25 mouse cellular contexts compared by ENCODE assay signal in the genomic region with DNA sequence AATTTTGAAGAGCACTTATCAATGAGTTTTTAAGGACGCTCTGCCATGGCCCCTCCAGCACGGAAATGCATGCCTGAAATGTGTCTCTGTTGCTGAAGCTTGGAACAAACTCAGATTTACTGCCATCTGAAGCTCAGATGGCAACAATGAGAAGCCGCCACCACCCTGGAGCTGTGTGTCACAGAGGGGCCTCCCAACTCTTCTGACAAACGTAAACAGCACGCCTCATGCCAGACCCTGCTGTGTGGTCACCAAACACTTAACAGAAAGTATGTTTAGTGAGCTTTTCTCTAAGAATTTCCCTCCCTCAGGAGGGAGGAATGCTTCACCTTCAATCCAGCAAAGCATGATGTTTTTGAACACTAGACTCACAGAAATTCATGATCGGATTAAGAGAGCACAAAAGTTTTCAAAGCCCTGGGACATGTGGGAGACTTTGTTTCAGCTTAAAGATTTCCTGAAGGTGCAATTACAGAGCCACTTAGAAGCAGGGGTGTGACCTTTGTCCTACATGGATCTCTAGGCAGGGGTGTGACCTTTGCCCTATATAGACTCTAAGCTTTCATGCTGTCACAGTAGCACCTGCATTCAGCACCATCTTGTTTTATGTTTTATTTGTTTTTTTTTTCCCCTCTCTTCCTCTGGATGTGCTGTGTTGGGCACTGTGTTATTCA.
A peak's percentile ranks its signal among the peaks of the same experiment; 100 is the strongest.
DNase-seq lines count a peak whose midpoint lies in the region; ATAC-seq and TF ChIP-seq lines count a peak whose summit lies in the region.
"Had no signal": no experiment of that assay in that cellular context is flagged by ENCODE, and none has a peak within 500 bp of the region (broad histone marks: within the 10 kb centered on the region; RNA-seq: fewer than 3 reads in every experiment).

No protein-coding gene starts in this region.

- no peak for TF ChIP-seq POLR2A in liver, adult 2 months (IDR thresholded peaks at IDR 0.05; ENCODE audit: extremely low read depth, insufficient read depth, low read length)

- DNase-seq in forebrain, embryonic 10.5 days (ENCODE audit: extremely low spot score, low spot score) = peak; percentile 15
- DNase-seq in forebrain, postnatal 0 days = no peak
- peak; percentile 43 for DNase-seq in liver, adult 2 months (ENCODE audit: extremely low read depth, low read depth, low spot score)
- no peak for DNase-seq in liver, embryonic 11.5 days (ENCODE audit: low spot score)
- peak; percentile 5 for DNase-seq in hindlimb bud, embryonic 11.5 days (ENCODE audit: extremely low spot score, low read depth, low spot score)
- peak; percentile 23 for DNase-seq in mesoderm, embryonic 11.5 days (ENCODE audit: low read depth, low spot score)
- DNase-seq in layer of hippocampus, postnatal 25 days (ENCODE audit: extremely low spot score in 1 of 2, low spot score in 1 of 2) = no peak
- no peak for DNase-seq in cerebellum, postnatal 10 days
- DNase-seq: adrenal gland, adult 8-10 months; cerebellum, adult 8-10 months; gastrocnemius, postnatal 36 days; heart, postnatal 36 days; kidney, adult 11 months; lung, postnatal 36 days; midbrain, embryonic 14.5 days; right cerebral cortex, postnatal 4 days; thymus, postnatal 25 days had no signal

- H3K9ac ChIP-seq in forebrain, postnatal 0 days = no peak overlapping the region
- H3K9ac ChIP-seq in liver, adult 2 months (ENCODE audit: low read depth, low read length) = no peak overlapping the region
- no peak overlapping the region for H3K9ac ChIP-seq in liver, embryonic 11.5 days (ENCODE audit: low read depth, low read length)
- H3K9ac ChIP-seq: embryonic facial prominence, embryonic 12.5 days; forebrain, embryonic 12.5 days; heart, embryonic 15.5 days; hindbrain, embryonic 14.5 days; liver, embryonic 15.5 days; lung, embryonic 15.5 days; neural tube, embryonic 12.5 days had no signal

- H3K79me2 ChIP-seq in liver, adult 2 months (ENCODE audit: control insufficient read depth, insufficient read depth, low read length) = no peaks in the 10 kb centered on the region

- H3K36me3 ChIP-seq in forebrain, embryonic 10.5 days (replicated peaks) = no peaks in the 10 kb centered on the region
- H3K36me3 ChIP-seq in forebrain, postnatal 0 days (ENCODE audit: insufficient read depth) = no peaks in the 10 kb centered on the region
- no peaks in the 10 kb centered on the region for H3K36me3 ChIP-seq in liver, adult 2 months (ENCODE audit: control insufficient read depth, insufficient read depth, low read length)
- H3K36me3 ChIP-seq in liver, embryonic 11.5 days (ENCODE audit: control insufficient read depth, insufficient read depth, low read length) = no peaks in the 10 kb centered on the region
- H3K36me3 ChIP-seq: embryonic facial prominence, embryonic 12.5 days; forebrain, embryonic 12.5 days; heart, embryonic 15.5 days; liver, embryonic 15.5 days; lung, embryonic 15.5 days; neural tube, embryonic 12.5 days had no signal

- peaks cover 34% of the 10 kb centered on the region for H3K4me1 ChIP-seq in forebrain, embryonic 10.5 days
- H3K4me1 ChIP-seq in forebrain, postnatal 0 days (ENCODE audit: insufficient read depth) = 0 out of 2 replicates have a peak, but pooled peaks cover 2% of the 10 kb centered on the region
- H3K4me1 ChIP-seq in liver, adult 2 months (ENCODE audit: control insufficient read depth, insufficient read depth, low read length) = no peaks in the 10 kb centered on the region
- no peaks in the 10 kb centered on the region for H3K4me1 ChIP-seq in liver, embryonic 11.5 days (replicated peaks; ENCODE audit: control insufficient read depth, insufficient read depth, low read length)
- H3K4me1 ChIP-seq: embryonic facial prominence, embryonic 12.5 days; heart, embryonic 15.5 days; liver, embryonic 15.5 days; lung, embryonic 15.5 days; megakaryocyte, embryonic 14.5 days had no signal

- H3K9me3 ChIP-seq in forebrain, embryonic 10.5 days = no peaks in the 10 kb centered on the region
- H3K9me3 ChIP-seq in forebrain, postnatal 0 days (ENCODE audit: low read length) = no peaks in the 10 kb centered on the region
- H3K9me3 ChIP-seq in liver, embryonic 11.5 days (ENCODE audit: control insufficient read depth, low read length) = no peaks in the 10 kb centered on the region
- H3K9me3 ChIP-seq: embryonic facial prominence, embryonic 12.5 days; forebrain, embryonic 12.5 days; heart, embryonic 15.5 days; lung, embryonic 15.5 days; neural tube, embryonic 12.5 days had no signal

- TF ChIP-seq CTCF in forebrain, postnatal 0 days (IDR thresholded peaks at IDR 0.05; ENCODE audit: low read depth) = no peak
- no peak for TF ChIP-seq CTCF in liver, adult 2 months (IDR thresholded peaks at IDR 0.05; ENCODE audit: low read depth, low read length)

- no peak overlapping the region for H3K4me3 ChIP-seq in forebrain, embryonic 10.5 days
- no peak overlapping the region for H3K4me3 ChIP-seq in forebrain, postnatal 0 days (ENCODE audit: low read depth, low read length)
- no peak overlapping the region for H3K4me3 ChIP-seq in liver, adult 2 months (ENCODE audit: insufficient read depth, low read depth, low read length)
- no peak overlapping the region for H3K4me3 ChIP-seq in liver, embryonic 11.5 days (ENCODE audit: low read depth, low read length)
- H3K4me3 ChIP-seq: embryonic facial prominence, embryonic 12.5 days; forebrain, embryonic 12.5 days; heart, embryonic 15.5 days; liver, embryonic 15.5 days; lung, embryonic 15.5 days; neural tube, embryonic 12.5 days had no signal

- WGBS in forebrain, embryonic 10.5 days = 35% methylated on average over 6 of the region's 6 CpGs
- WGBS in forebrain, postnatal 0 days = 33% methylated on average over 6 of the region's 6 CpGs
- WGBS in liver, adult 2 months = 72% methylated on average over 6 of the region's 6 CpGs
- 61% methylated on average over 6 of the region's 6 CpGs for WGBS in liver, embryonic 11.5 days

- no peak overlapping the region for H3K4me2 ChIP-seq in forebrain, postnatal 0 days (ENCODE audit: low read depth)
- H3K4me2 ChIP-seq in liver, embryonic 11.5 days = no peak overlapping the region
- H3K4me2 ChIP-seq: embryonic facial prominence, embryonic 12.5 days; forebrain, embryonic 12.5 days; heart, embryonic 15.5 days; hindbrain, embryonic 14.5 days; liver, embryonic 15.5 days; lung, embryonic 15.5 days; neural tube, embryonic 12.5 days had no signal

- ATAC-seq in forebrain, postnatal 0 days = no peak
- no peak for ATAC-seq in liver, embryonic 11.5 days (replicated peaks; ENCODE audit: low FRiP score)

- no peak overlapping the region for H3K27ac ChIP-seq in forebrain, embryonic 10.5 days
- H3K27ac ChIP-seq in forebrain, postnatal 0 days (ENCODE audit: low read depth, low read length) = no peak overlapping the region
- no peak overlapping the region for H3K27ac ChIP-seq in liver, adult 2 months (replicated peaks; ENCODE audit: insufficient read depth, low read depth, low read length)
- H3K27ac ChIP-seq in liver, embryonic 11.5 days (ENCODE audit: low read depth, low read length) = no peak overlapping the region
- H3K27ac ChIP-seq: embryonic facial prominence, embryonic 12.5 days; forebrain, embryonic 12.5 days; heart, embryonic 15.5 days; hindbrain, embryonic 14.5 days; liver, embryonic 15.5 days; lung, embryonic 15.5 days; neural tube, embryonic 12.5 days had no signal

- H3K27me3 ChIP-seq in forebrain, embryonic 10.5 days (ENCODE audit: poor library complexity, severe bottlenecking) = peaks cover 20% of the 10 kb centered on the region
- H3K27me3 ChIP-seq in forebrain, postnatal 0 days (ENCODE audit: insufficient read depth, low read length) = no peaks in the 10 kb centered on the region
- H3K27me3 ChIP-seq in liver, adult 2 months (ENCODE audit: control insufficient read depth, insufficient read depth, low read length) = no peaks in the 10 kb centered on the region
- no peaks in the 10 kb centered on the region for H3K27me3 ChIP-seq in liver, embryonic 11.5 days (replicated peaks; ENCODE audit: control insufficient read depth, insufficient read depth, low read length)
- H3K27me3 ChIP-seq: embryonic facial prominence, embryonic 12.5 days; heart, embryonic 15.5 days; liver, embryonic 15.5 days; lung, embryonic 15.5 days; megakaryocyte, embryonic 14.5 days; neural tube, embryonic 12.5 days had no signal

Comparison
In these comparisons a context has a peak if more than half of its experiments do, and no peak if none do; other contexts are left out.
1. DNase-seq: peak in forebrain, embryonic 10.5 days (single experiment), liver, adult 2 months (single experiment), hindlimb bud, embryonic 11.5 days (single experiment) and mesoderm, embryonic 11.5 days (single experiment); none in forebrain, postnatal 0 days (single experiment), liver, embryonic 11.5 days (single experiment), layer of hippocampus, postnatal 25 days (0 of 2) and cerebellum, postnatal 10 days (0 of 2).